Mouse (Mus musculus): ENCODE results near the gene Agmat.

DNA sequence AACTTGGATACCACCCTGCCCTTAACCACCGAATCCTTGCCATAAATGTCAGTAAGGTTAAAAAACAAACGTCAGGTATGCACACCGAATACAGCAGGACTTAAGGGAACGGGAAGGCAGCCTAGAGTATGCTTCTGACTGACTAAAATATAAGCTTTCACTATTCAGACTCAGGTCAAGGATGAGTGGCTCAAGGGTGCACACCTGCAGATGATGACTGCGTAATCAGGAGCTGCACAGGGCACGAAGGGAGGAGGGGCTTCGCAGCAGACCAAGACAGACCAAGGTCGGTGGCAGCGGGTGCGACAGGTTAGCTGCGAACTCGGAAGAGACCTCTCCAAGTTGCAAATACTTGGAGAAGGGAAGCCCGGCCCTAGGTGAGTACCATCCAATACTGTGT lies 39.7 kb downstream of the Agmat start:
- TF ChIP-seq CTCF (conservative IDR thresholded peaks at IDR 0.05; ENCODE audit: low read length) (no peak), NANOG (IDR thresholded peaks at IDR 0.05; ENCODE audit: borderline replicate concordance, low read length) (no peak)
